Mouse (Mus musculus): ENCODE data around the gene 2310061I04Rik.

Gene 2310061I04Rik

DNA sequence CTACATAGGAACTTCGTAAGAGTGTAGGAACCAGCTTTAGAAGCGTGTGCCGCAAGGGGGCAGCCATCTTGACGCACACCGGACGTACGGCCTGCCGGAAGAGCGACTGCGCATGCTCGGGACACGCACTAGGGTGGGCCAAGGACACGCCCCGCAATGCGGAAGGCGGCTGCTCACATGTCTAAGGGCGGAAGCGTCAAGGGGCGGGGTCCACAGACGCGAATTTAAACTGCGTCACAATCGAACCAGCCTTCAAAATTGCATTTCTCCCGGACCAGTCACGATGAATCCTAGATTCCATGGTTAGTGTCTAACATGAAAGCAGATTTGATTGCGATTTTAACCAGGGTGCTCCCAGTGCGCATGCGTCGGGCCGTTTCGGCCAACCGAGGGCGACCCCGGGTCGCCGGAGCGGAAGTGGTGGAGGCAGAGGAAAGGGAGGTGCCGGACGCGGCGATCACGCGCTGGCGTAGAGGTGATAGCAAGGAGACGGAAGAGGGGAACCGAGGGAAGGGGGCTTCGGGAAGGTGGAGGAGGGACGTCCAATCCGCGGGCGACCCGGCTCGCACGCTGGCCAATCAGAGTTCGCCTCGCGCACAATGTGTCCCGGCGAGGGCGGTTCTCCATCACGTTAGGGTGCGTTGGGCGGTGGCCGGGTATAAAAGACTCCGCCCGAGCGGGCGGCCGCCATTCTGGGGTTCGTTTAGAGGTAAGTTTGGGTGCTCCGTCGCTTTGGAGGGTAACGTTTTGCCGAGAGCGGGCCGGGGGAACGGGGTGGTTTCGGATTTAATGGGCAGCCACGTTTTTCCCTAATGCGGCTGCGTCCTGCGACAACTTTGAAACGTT lies 19.3 kb upstream of the 2310061I04Rik start, which contains the start of the genes Mrps18b and Ppp1r10:
TSS of gene Mrps18b (minus strand) at position 93 of the 846 bp plus-strand sequence.
TSS of gene Ppp1r10 (plus strand) at position 138 of the 846 bp plus-strand sequence.
- peak; percentile 90 to 99 for DNase-seq (ENCODE audit: low spot score in 2 of 2)

DNA sequence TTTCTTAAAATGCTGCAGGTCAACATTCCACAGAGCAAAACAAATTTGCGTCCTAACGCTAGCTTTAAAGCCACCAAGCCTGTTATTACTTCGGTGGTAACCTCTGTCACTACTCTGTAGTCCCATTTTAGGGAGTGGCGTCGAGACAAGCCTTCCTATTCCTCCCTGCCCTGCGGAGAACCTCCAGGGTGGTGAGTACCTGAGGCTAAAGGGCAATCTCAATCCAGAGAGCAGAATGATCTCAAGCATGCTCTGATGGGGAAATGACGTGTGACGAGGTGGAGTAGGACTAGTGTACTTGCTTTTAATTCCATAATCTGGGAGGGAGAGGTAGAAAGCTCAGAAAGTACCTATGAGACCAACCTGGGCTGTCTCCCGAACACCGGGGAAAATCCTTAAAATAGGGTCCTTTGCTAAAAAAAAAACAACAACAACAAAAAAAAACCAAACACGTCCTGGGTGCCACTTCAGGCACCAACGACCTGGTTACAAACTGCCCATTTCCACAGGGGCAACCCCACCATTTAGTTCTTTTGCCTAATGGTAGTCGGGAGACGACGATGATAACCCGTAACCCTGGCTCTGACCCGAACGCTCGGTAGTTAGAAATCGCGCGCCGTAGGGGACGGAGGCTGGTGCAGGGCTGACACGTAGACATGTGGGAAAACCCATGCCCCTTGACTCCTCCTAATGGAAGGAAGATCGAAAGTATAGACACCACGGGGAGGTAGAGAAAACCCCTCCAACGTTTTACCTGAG lies 18.5 kb upstream of the 2310061I04Rik start:
- DNase-seq (ENCODE audit: low spot score in 2 of 2), result peak in 1 of 2 experiments; percentile 39

DNA sequence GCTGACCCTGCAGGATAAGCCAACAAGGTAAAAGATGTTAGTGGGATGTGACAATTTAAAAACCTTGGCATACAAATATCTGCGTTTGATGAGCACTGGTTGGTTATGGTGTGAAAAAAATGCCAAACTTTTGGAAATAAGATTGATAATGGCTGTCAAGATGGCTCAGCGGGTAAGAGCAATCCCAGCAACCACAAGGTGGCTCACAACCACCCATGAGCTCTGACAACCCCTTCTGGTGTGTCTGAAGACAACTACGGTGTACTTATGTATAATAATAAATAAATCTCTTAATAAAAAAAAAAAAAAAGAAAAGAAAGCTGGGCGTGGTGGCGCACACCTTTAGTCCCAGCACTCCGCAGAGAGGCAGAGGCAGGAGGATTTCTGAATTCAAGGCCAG lies 17.7 kb upstream of the 2310061I04Rik start:
- DNase-seq (ENCODE audit: low spot score in 2 of 2), result no peak

DNA sequence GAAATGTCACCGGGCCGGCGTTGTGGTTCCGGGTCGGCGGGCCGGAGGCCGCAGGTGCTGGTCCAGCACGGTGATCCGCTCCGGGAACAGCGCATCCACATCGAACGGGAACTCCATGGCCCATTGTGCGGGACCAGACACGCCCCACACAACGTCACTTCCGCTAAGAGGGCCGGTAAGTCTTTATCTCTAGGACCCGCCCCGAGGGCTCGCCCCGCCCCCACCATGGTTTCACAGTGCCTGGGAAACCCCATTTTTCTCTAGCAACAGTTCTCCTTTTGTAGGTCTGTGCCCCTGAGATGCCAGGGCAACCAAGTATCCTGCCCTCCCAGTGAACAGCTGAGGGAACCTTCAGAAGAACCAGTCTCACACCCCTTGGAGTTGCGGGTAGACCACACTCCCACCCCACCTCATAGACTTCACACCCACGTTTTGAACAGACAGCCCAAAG lies 12.7 kb upstream of the 2310061I04Rik start, which contains the start of gene Atat1:
TSS of gene Atat1 (minus strand) at position 157 of the 451 bp plus-strand sequence.
- peak; percentile 91 to 94 for DNase-seq (ENCODE audit: low spot score in 2 of 2)

DNA sequence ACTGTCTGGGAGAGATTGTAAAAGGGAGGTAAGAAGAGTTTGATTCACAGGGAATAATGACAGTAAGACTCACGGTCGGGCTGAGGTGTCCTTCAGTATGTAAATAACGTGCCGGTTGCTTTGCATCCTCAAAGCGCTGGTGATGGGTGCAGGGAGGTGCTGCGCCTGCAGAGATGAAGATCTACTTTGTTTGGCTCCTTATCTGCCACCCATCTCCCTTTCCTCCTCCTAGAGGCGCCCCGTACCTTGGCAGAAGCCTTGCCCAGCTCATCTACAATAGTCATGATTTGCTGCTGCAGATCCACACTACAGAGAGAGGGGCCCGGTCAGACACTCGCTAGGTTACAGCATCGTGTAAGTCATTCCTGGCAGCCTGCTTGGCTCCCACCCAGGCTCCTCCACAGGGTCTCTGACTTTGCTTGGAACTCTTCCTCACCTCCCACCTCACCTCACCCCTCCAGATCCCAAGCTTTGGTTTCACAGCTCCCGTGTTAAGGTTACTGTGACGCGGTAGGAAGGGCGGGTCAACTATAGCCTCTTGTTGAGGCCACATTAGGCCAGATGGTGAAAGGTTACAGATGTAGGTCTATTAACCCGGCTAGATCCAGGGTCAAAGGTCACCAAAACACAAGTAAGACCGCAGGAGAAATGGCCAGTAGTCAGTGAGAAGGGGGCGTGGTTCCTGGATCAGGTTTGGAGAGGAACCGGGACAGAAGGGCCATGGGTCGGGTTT lies 12.1 kb upstream of the 2310061I04Rik start:
- DNase-seq (ENCODE audit: low spot score in 2 of 2), result no peak

DNA sequence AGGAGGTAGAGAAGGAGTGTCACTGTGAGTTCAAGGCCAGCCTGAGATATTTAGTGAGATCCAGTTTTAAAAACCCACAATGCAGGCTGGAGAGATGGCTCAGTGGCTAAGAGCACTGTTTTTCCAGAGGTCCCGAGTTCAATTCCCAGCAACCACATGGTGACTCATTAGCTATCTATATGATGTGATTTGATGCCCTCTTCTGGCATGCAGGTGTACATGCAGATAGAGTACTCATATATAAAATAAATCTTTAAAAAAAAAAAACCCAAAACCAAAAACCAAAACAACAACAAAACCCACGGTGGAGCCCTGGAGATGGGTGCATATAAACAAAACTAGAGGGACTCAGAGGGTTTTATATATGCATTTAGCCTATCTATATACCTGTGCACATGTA lies 10.4 kb upstream of the 2310061I04Rik start:
- no peak for DNase-seq (ENCODE audit: low spot score in 2 of 2)

DNA sequence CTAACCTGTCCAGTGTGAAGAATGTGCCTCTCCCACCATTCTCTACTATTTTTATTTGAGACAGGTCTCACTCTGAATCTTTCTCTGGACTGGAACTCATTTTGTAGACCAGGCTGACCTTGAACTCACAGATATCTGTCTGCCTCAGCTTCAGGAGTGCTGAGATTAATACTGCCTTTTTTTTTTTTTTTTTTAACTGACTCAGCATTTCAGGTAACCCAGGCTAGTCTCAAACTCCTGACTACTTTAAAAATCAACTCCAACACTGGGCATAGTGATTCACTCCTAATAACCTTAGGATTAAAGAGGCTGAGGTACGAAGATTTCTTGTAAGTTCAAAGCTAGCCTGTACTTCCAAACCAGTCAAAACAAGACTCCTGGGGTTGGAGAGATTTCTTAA lies 8.4 kb upstream of the 2310061I04Rik start:
- DNase-seq (ENCODE audit: low spot score in 2 of 2), result no peak

DNA sequence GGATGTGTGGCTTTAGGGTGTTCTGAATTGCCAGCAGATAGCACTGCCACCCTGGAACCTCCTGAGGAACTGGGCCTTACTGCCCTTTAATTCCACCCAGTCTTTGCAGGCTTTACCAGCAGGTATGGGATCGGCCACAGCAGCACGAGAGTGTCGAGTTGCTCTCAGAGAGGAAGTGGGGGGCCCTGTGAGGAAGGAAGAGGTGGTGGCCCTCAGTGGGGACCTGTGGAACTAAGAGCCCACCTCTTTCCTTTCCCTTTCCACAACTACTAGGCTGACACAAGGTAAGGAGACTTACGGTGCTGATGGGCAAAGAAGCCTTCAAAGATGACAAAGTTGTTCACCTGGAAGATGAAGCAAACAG lies 6.7 kb upstream of the 2310061I04Rik start:
- DNase-seq (ENCODE audit: low spot score in 2 of 2), result no peak

DNA sequence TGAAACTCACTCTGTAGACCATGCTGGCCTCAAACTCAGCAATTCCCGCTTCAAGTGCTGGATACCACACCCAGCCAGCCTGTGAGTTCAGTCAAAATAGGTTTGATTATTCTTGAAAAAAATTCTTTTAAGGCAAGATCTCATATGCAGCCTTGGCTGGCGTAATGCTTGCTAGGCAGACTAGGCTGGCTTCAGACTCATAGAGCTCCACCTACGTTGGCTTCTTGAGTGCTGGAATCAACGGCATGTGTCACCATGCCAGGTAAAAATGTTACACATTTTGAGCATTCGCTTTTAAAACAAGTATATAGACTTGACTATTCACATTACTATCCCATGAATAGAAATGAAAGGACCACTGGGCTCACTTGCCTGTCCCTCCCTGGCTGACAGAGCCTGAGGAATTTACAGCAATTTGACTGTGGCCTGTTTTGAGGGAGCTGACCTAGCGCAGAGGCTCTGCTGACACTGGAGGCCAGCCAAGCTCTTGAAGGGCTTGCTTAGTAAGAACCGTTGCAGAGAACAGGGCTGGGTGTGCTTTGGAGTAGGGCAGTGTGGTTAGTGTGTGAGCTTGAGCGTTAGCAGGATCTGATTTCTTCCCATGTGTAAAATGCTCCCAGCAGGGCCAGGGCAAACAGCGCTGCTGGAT lies 6.2 kb upstream of the 2310061I04Rik start:
- DNase-seq (ENCODE audit: low spot score in 2 of 2), result no peak

DNA sequence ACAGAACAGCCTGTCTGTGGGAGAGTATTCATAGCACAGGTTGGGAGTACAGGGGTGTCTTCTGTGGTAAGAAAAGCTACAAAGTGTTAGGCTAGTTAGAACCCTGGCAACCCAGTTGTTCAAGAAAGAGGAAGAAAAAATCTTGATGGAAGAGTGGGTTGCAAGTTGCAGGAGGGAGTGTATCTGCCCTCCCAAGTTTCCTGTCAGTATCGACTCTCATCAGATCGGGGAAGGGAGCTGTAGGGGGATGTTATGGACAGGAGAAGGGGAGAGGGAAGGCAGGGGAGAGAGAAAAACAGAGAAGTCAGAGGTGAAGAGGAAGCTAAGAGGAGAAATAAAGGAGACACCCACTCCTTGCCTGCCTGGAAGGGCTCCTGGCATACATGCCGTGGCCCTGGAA lies 3.4 kb upstream of the 2310061I04Rik start:
- DNase-seq (ENCODE audit: low spot score in 2 of 2), result no peak

DNA sequence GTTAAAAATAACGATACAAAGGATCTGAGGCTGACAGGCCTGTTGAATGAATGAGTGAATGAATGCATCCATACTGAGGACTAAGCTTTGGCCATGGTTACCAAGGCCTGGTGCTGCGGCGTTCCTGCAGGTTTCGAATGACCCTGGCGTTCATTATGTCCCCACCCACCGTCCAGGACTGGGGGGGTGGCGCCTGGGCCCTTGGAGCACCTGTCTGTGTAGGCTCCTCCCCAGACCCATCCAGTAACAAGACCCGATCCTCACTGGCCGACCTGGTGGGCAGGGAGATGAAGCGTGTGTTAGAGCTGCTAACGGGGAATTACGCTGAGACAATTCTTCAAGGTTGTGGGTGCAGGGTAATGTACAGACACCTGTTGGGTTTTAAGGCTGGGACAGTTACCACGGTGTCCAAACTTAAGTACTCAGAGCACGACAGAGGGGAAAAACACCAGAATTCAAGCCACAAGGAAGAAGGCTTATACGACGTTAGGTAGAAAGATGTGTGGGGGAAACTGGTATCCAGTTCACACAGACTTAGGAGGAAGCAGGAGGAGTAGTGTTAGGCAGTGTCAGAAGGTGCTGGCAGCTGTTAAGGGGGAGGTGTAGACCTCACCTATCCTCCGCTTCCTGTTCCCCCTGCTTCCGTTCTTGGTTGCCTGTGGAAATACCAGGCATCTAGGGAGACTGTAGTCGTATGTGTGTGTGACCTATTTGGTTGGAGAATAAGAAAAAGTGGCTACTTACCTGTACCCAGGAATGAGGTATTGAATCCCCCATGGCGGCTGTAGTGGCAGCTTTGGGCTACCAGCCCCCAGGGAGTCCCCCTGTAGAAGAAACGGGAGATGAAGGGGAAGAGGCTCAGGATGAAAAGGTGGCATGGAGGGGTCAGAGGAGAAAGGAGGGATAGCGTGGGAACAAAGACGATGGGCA lies 678 bp upstream of the 2310061I04Rik start:
- no peak for DNase-seq (ENCODE audit: low spot score in 2 of 2)

DNA sequence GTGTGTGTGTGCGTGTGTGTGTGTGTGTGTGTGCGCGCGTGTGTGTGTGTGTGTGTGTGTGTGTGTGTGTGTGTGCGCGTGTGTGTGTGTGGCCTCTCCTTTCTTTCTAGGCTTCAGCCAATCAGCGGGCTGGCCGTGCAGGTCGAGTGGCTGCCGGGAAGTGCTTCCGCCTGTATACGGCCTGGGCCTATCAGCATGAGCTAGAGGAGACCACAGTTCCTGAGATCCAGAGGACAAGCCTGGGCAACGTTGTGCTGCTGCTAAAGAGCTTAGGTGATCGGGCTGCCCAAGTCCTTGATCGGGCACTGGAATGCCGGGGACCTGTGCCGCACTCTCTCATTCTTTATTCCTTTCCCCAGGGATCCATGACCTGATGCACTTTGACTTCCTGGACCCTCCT lies 9.5 kb downstream of the 2310061I04Rik start:
- DNase-seq (ENCODE audit: low spot score in 2 of 2), result no peak

DNA sequence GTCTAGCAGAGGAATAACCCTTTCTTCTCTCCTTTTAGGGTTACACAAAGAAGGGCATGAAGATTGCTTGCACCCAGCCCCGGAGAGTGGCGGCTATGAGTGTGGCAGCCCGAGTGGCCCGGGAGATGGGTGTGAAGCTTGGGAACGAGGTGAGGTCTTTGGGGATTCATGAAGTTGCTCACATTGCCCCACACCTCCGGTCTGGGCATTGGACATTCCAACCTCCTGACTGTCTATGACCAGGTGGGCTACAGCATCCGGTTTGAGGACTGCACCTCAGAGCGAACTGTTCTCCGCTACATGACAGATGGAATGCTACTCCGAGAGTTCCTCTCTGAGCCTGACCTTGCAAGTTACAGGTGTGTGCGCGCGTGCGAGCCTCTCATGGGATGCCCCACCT lies 13.5 kb downstream of the 2310061I04Rik start:
- no peak for DNase-seq (ENCODE audit: low spot score in 2 of 2)

DNA sequence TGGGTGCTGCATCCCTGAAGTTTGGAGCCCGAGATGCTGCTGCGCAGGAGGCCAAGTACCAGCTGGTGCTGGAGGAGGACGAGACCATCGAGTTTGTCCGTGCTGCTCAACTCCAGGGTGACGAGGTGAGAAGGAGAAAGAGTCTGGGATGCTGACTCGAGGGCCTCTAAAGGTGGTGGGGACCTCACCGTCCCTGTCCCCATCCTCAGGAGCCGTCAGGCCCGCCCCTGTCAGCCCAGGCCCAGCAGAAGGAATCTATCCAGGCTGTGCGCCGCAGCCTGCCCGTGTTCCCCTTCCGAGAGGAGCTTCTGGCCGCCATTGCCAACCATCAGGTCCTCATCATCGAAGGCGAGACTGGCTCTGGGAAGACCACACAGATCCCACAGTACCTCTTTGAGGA lies 14.3 kb downstream of the 2310061I04Rik start:
- no peak for DNase-seq (ENCODE audit: low spot score in 2 of 2)

DNA sequence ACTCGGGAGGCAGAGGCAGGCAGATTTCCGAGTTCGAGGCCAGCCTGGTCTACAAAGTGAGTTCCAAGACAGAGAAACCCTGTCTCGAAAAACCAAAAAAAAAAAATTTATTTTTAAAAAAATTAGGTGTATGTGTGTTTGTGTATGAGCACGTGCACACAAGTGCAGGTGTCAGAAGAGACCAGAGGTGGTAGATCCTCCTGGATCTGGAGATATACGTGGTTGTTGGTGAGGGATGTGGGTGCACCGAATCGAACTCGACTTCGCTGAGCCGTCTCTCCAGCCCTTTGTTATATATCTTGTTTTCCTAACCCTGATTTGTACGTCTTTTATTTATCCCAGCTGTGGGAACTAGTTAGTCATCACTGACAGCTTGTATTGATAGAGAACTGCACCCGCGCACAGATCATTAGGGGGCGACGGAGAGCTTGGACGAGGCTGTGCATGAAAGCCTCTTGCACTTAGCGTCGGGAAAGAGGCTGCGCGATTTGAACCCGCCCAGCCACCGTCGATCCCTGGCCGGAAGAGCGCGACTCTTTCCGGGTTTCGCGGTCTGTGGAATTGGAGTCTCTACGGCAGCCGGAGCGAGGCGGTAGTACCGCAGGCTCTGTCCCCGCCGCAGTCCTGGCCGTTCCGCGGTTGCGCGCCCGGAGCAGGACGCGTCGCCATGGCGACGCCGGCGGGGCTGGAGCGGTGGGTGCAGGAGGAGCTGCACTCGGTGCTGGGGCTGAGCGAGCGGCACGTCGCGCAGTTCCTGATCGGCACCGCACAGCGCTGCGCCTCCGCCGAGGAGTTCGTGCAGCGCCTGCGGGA lies 17.8 kb downstream of the 2310061I04Rik start, which contains the start of gene Dhx16:
TSS of gene Dhx16 (plus strand) at position 575 of the 813 bp plus-strand sequence.
- DNase-seq (ENCODE audit: low spot score in 2 of 2), result peak; percentile 87 to 89

DNA sequence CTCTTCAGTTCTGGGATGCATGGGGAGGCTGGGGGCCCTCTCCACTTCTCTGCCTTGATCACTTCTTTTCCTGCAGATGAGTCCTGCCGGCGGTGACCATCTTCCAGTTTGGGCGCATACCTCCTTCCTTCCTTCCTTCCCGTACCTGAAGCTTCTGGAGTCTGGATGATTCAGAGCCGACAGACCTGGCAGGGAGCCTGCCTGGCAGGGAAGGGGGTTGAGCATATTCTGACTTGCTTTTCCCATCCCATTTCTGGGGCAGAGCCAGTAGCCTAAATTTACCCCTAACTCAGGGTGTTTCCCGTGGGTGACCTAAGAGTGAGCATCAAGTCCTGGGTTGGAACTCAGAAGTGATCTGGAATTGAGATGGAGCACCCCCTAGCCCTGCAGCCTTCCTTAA lies 22.5 kb downstream of the 2310061I04Rik start:
- DNase-seq (ENCODE audit: low spot score in 2 of 2), result no peak

DNA sequence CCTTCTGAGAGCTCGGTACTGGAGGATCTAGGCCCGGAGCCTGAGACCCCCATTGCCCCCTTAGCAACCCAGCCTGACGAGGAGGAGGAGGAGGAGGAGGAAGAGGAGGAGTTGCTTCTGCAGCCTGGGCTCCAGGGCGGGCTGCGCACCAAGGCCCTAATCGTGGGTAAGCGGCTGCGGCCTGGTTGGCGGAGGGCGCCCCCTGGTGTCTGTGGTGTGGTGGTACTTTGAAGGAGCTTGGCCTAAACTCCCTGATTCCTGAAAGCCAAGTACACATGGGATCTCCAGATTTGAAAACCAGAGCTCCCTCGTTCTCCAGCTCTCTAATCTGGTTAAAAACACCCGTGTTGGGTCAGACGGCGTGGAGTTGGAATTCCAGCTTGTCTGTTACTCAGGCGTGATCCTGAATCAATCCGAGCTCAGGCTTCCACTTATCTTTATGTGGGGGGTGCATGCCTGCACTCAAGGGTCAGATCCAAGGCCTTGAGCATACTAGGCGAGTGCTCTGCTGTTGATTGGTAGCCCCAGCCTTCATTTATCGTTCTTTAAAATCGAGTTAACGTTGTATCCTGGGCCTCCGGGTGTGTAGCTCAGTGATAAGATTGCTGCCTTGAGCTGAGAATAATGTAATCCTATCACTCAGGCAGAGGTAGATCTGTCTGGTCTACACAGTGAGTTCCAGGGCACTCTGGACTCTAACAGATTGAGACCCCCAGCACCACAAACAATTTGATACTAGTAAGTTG lies 23.3 kb downstream of the 2310061I04Rik start:
- peak; percentile 81 to 86 for DNase-seq (ENCODE audit: low spot score in 2 of 2)

DNA sequence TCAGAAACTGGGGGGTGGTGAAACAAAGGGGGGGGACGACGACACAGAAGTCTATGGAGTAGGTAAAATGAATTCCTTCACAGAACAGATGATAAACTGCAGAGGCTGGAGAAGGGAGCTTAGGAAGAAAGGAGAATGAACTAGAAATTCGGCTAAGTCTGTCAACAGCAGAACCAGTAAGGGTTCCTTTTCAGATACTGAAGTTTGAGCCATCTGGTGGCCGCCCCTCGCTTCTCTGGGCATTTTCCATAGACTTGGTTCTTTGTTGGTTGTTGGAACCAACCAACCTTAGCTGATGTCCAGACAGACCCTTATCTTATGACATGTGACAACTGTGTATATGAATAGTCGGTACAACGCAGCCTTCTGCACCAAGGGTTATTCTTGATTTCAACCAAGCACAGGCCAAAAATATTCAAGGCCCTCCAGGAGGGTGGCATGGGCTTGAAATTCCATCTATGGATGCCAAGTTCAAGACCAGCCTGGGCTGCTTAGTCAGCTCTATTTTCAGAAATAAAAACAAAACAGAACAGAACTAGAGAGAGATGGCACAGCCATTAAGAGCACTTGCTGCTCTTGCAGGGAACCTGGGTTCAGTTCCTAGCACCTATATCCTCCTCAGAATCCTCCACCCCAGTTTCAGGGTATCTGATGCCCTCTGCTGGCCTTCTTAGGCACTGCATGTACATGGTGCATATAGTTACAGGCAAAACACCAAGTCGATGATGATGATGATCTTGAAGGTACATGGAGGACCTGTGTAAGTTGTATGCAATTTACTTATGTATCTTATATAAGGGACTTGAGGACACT lies 26.1 kb downstream of the 2310061I04Rik start:
- no peak for DNase-seq (ENCODE audit: low spot score in 2 of 2)

Measured in urinary bladder, adult 18-20 months (tissue).